Mouse (Mus musculus) lung, adult 18-20 months (tissue): ENCODE measurements around the gene Celf1.
A peak's percentile ranks its signal among the peaks of the same experiment; 100 is the strongest.
"Not testable (repeated sequence)": the region's sequence is repeated elsewhere in the genome, so short reads cannot be mapped to it uniquely, and the experiment has no call there.

ENCODE experiments used
- DNase-seq, 2 experiments: peaks; one replicate each; pipeline ENCODE4 v3.0.0; 2022; ENCODE audit warnings: mixed read lengths in 2 of 2

Gene Celf1

GRCm38 (mm10) chr2:90941744-90942143 is 1.6 kb downstream of the Celf1 start:
- no peak for DNase-seq

- no peak for DNase-seq
Measured at GRCm38 (mm10) chr2:90950149-90950548, 10.0 kb downstream of the Celf1 start.

DNA sequence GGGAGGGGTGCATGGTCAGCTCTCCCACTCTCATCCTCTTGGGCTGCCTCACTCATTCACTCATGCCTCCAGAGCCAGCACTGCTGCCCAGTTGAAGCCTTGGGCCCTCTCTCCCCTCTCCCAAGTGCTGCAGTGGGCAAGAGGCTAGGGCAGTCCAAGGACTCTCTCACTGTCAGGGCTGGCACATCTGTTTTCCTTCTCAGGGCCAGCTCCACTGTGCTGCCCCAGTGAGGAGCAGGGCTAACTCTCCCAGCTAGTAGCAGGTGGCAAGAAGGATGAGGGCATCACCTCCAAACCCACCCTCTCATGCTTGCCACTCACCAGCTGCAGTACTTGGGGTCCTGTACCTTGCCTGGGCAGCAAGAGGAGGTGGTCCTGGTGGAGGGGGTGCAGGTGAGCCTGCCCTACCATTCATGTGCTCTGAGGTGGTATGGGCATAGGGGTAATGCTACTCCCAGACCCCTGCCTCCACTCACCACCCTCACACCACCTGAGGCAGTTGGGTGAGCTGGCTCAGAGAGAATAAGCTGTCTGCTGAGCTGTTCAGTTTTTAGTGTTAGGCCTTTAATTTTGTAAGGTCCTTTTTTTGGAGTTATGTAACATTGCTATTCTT is 10.5 kb downstream of the Celf1 start:
- no peak for DNase-seq

DNA sequence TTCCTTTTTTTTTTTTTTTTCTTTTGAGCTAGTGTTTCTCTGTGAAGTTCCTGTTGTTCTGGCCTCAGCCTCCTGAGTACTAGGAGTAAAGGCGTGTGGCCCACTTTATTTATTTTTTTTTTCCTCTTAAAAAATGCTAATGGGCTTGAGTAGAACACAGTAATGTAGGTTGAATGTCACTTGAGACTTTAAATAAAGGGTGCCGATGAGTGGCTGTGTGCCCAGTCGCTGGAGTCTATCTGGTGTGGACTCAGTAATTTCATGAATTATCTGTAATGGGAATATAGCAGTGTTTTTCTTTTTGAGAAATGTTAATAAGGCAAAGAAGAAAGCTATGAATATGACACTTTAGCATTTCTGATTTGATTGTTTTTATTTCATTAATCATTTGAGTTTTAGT is 13.3 kb downstream of the Celf1 start:
- DNase-seq, result no peak

GRCm38 (mm10) chr2:90956053-90956452 is 15.9 kb downstream of the Celf1 start:
- no peak for DNase-seq

- no peak for DNase-seq
Measured at GRCm38 (mm10) chr2:90958856-90959255, 18.7 kb downstream of the Celf1 start.

GRCm38 (mm10) chr2:90960012-90960411 is 19.8 kb downstream of the Celf1 start:
- no peak for DNase-seq

- no peak for DNase-seq
Measured at GRCm38 (mm10) chr2:90963304-90963703, 23.1 kb downstream of the Celf1 start.

GRCm38 (mm10) chr2:90964811-90965465 is 24.8 kb downstream of the Celf1 start:
- peak; percentile 14 to 35 for DNase-seq

DNA sequence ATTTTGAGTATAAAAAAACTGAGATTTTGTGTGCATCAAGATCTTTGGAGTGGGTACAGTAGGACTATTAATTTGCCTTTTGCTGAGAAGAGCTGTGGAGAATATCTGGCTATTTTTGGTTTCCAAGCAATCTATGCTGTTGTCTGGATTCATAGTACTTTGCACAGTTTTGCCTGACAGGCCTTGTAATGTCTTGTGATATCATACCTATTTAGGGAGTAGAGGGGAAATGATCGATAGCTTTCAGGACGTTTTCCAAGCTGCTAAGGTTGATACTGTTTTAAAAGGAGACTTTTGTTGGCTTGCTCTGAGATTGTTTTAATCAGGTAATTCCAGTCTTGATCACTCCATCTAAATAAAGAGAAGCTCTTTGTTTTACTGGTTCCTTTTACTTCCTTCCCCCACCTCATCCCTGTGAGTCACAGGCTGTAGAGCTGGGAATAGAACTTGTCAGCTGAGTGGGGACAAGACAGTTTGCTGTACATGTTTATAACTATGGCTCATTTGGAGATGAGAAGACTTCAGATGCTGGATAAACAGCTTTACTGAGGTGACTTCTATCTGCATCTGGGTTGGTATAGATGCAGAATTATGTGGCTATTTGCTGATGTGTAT is 25.4 kb downstream of the Celf1 start:
- DNase-seq, result no peak

- no peak for DNase-seq
Measured at GRCm38 (mm10) chr2:90970606-90971005, 30.4 kb downstream of the Celf1 start.

DNA sequence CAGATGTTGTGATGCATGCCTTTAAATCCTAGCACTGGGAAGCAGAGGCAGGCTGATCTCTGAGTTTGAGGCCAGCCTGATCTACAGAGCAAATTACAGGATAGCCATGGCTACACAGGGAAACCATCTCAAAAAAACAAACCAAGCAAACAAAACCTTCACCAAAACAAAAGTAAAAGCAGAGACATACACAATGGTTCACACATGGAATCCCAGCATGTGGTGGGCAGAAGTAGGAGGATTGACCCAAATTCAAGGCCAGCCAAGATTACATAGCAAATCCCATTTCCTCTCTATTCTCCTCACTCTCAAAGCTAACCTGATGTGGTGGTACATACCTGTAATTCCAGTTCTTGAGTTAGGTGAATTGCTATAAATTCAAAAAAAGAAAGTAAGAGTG is 33.9 kb downstream of the Celf1 start:
- DNase-seq, result no peak

GRCm38 (mm10) chr2:90975181-90975835 is 35.1 kb downstream of the Celf1 start:
- DNase-seq, result no peak

DNA sequence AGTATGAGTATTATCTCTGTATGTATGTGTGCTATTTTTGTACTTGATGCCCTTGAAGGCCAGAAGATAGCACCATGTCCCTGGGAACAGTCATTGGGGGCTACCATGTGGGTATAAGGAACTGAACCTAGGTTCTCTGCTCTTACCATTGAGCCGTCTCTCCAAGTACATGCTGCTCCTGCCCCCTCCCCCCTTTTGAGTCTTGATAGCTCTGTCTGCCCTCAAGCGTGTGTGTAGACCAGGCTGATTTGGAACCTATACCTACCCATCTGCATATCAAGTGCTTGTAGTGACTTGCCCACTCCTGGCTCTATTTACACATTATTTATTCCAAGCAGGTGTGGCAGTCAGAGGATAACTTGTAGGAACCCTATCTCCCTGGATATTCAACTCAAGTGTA is 36.4 kb downstream of the Celf1 start:
- DNase-seq, result no peak

GRCm38 (mm10) chr2:90977291-90977690 is 37.1 kb downstream of the Celf1 start:
- DNase-seq, result no peak

DNA sequence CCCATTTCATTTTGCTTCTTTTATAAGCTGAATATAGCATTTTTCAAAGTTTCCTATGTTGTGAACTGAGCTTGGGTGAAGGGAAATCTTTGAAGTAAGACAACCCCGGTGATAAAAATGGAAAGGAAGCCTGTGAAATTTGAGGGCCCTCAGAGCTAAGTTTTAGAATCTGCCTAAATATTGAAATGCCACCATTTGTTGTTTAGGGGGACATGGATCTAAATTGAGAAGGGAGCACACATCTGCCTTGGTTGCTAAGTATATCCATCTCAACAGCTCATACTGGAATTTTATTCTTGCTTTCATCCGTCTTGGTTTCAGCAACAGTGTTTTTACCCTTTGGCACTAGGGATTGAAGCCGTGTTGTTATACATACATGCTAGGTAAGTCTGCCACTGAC is 45.9 kb downstream of the Celf1 start:
- DNase-seq, result no peak

DNA sequence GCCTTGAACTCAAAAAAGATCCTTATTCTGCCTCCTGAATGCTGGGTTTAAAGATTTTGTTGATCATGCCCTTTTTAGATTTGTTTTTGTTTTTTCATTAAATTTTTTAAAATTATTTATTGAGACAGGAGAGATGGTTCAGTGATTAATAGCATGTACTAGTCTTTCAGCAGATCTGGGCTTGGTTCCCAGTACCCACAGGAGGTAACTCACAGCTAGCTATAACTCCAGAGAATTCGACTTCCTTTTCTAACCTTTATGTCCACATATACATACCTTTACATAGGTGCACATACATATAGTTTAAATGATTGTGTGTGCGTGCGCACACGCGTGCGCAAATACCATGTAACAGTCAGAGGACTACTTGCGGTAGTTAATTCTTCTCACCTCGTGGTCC is 68.4 kb downstream of the Celf1 start:
- DNase-seq, result no peak

GRCm38 (mm10) chr2:91013881-91014280 is 73.7 kb downstream of the Celf1 start:
- DNase-seq, result no peak

GRCm38 (mm10) chr2:91015386-91015785 is 75.2 kb downstream of the Celf1 start:
- DNase-seq, result no peak

DNA sequence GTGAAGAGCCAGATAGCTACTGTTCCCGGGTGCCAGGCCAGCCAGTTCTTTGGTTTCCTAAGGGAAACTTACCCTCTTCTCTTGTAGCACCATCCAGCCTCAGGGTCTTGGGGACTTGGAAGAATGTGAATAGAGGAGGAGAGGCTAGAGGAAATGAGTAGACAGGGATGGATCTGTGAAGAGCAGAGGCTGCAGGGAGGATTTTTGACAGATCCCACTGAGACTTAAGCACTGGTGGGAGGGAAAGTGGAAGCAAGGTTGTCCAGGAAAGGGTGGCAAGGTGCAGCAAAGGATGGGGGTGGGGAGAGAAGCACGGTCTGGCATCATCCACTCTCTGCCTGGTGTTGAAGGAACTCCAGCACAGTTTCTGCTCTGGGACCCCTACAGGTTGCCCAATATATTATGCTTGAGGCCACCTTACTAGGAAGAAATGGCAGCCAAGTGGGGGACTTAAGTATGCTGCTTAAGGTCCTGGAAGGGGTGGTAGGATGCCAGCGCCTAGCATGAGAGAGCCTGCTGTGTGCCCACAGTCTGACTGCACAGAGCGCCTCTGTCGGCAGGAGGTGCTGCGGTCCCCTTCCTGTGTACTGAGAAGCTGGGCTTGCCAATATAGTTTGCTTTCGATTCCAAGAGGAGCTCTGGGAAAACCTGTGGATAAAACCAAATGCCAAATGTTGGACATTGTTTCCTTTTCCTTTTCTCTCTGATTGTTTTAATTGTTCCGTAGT is 78.0 kb downstream of the Celf1 start:
- peak in 1 of 2 experiments; percentile 24 for DNase-seq

DNA sequence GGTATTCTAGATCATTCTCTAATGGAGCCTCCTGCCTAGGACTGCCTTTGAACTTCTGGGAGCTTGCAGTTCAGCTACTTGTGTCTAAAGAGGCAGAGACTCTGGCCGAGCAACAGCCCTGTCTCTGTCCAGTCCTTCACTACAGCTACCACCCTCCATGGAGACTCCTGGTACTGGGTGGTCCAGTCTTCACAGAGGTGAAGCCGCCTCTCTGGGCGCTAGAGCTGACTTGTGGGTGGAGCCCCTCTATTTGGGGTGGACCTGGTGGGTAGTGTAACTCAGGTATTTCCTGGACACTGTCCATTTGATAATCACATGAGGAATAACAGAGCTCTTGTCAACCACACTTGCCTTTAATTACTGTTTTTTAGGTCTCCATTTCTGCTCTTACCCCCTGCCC is 79.7 kb downstream of the Celf1 start:
- no peak for DNase-seq

- not testable (repeated sequence) for DNase-seq
Measured at GRCm38 (mm10) chr2:91022266-91022665, 82.1 kb downstream of the Celf1 start.

GRCm38 (mm10) chr2:91023131-91023530 is 82.9 kb downstream of the Celf1 start:
- no peak for DNase-seq
